Mouse (Mus musculus): ENCODE measurements at regions not wholly inside any gene's neighbourhood (a gene's known extent, or its start where the extent isn't known, plus 50 kb on each side); places are given as distances from the start of the nearest gene placed in this dataset.
A peak's percentile ranks its signal among the peaks of the same experiment; 100 is the strongest.

GRCm38 (mm10) chr14:80169211-80169610, 185.3 kb downstream of the Olfm4 start:
- H3K36me3 ChIP-seq (ENCODE audit: control insufficient read depth, insufficient read depth, low read length), result no peaks in the 10 kb centered on the region
- H3K9ac ChIP-seq (replicated peaks; ENCODE audit: low read depth, low read length), result no peak overlapping the region
- H3K27ac ChIP-seq (ENCODE audit: low read length), result no peak overlapping the region
- no peak for ATAC-seq (ENCODE audit: insufficient number of reproducible peaks, insufficient read depth, low FRiP score, low read depth)
- no peaks in the 10 kb centered on the region for H3K4me1 ChIP-seq (ENCODE audit: control insufficient read depth, insufficient read depth, low read length)
- H3K27me3 ChIP-seq (ENCODE audit: control insufficient read depth, insufficient read depth, low read length), result no peaks in the 10 kb centered on the region
- no peak overlapping the region for H3K4me3 ChIP-seq (ENCODE audit: low read depth, low read length)
- H3K4me2 ChIP-seq (replicated peaks; ENCODE audit: low read depth, low read length), result no peak overlapping the region
- H3K9me3 ChIP-seq (ENCODE audit: control insufficient read depth, low read depth, low read length), result no peaks in the 10 kb centered on the region
- 46% methylated on average over 1 of the region's 1 CpGs for WGBS

DNA sequence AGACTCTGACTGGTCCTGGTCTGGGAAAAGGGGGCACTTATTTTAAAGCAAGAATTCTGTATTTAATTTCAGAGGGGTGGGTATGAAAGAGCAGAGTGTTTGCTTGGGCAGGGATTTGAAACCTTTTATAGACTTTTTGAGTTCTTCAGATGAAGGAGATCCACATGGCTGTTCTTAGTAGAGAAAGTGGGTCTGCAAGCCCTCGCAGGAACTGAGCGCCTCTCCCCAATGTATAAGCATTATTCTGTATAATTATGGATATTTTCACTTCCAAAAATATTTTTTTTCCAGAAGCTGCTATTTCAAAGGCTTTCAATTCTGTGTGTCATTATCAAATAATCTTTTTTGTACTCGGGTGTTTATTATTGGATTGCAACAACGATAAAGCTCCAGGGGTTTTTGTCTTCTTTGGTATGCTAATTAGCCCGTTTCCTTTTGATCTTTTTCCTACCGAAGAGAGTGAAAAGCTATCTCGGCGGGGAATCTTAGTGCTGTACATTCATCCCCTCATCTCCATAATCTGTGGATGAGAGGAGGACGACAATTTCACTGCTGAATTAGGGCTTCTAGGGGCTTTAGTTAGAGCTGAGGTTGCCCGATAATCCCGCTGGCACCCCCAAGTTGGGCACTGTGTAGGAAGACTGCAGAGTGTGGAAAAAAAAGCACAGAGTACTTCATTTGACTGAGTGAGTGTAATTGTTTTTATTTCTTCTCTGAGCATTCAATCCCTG, 186.7 kb downstream of the Olfm4 start:
- H3K27me3 ChIP-seq (ENCODE audit: control insufficient read depth, insufficient read depth, low read length), result no peaks in the 10 kb centered on the region
- no peaks in the 10 kb centered on the region for H3K9me3 ChIP-seq (ENCODE audit: control insufficient read depth, low read depth, low read length)
- H3K4me2 ChIP-seq (replicated peaks; ENCODE audit: low read depth, low read length), result no peak overlapping the region
- WGBS, result 17% methylated on average over 11 of the region's 11 CpGs
- H3K4me1 ChIP-seq (ENCODE audit: control insufficient read depth, insufficient read depth, low read length), result no peaks in the 10 kb centered on the region
- no peaks in the 10 kb centered on the region for H3K36me3 ChIP-seq (ENCODE audit: control insufficient read depth, insufficient read depth, low read length)
- no peak for ATAC-seq (ENCODE audit: insufficient number of reproducible peaks, insufficient read depth, low FRiP score, low read depth)
- no peak overlapping the region for H3K4me3 ChIP-seq (ENCODE audit: low read depth, low read length)
- no peak overlapping the region for H3K27ac ChIP-seq (ENCODE audit: low read length)
- H3K9ac ChIP-seq (replicated peaks; ENCODE audit: low read depth, low read length), result no peak overlapping the region

DNA sequence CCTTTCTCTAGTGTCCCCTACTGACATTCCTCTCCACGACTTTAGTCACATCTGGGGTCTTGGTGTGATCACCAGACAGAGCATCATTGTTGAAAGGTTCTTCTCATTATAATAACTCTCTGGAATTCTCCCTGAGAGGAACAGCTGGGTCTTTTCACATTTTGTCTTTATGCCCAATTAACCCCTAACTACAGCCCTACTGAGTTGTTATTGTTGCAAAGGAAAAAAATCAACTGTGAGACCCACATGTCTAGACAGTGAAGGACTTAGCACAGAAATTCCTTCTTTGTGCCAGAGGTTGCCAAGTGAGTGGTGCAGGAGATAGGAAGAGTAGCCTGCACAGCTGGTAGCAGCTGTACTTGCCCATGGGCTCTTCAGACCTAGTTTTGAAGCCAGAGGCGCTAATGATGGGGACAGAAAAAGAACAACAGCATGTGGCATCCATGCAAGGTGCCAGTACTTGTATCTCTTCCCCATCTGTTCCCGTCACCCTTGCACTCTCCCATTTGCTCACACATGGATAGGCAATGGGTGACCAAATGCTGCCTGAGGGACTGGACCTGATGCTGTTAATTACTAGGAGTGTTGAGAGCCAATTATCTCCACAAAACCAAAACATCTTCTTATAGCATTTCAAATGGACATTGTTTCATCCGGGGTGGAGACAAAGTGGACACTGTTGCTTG, 189.1 kb downstream of the Olfm4 start:
- Histone ChIP-seq H3K9me3 (ENCODE audit: control insufficient read depth, low read depth, low read length) (no peaks in the 10 kb centered on the region), H3K4me3 (ENCODE audit: low read depth, low read length) (no peak overlapping the region), H3K9ac (replicated peaks; ENCODE audit: low read depth, low read length) (no peak overlapping the region), H3K27me3 (ENCODE audit: control insufficient read depth, insufficient read depth, low read length) (no peaks in the 10 kb centered on the region), H3K27ac (ENCODE audit: low read length) (no peak overlapping the region), H3K4me1 (ENCODE audit: control insufficient read depth, insufficient read depth, low read length) (no peaks in the 10 kb centered on the region), H3K36me3 (ENCODE audit: control insufficient read depth, insufficient read depth, low read length) (no peaks in the 10 kb centered on the region), H3K4me2 (replicated peaks; ENCODE audit: low read depth, low read length) (no peak overlapping the region)
- no peak for ATAC-seq (ENCODE audit: insufficient number of reproducible peaks, insufficient read depth, low FRiP score, low read depth)
- 50% methylated on average over 4 of the region's 4 CpGs for WGBS

- no peaks in the 10 kb centered on the region for H3K36me3 ChIP-seq (ENCODE audit: control insufficient read depth, insufficient read depth, low read length)
- H3K4me3 ChIP-seq (ENCODE audit: low read depth, low read length), result no peak overlapping the region
- H3K4me1 ChIP-seq (ENCODE audit: control insufficient read depth, insufficient read depth, low read length), result no peaks in the 10 kb centered on the region
- no peaks in the 10 kb centered on the region for H3K9me3 ChIP-seq (ENCODE audit: control insufficient read depth, low read depth, low read length)
- H3K27me3 ChIP-seq (ENCODE audit: control insufficient read depth, insufficient read depth, low read length), result no peaks in the 10 kb centered on the region
- 19% methylated on average over 6 of the region's 6 CpGs for WGBS
- no peak overlapping the region for H3K9ac ChIP-seq (replicated peaks; ENCODE audit: low read depth, low read length)
- H3K27ac ChIP-seq (ENCODE audit: low read length), result no peak overlapping the region
- ATAC-seq (ENCODE audit: insufficient number of reproducible peaks, insufficient read depth, low FRiP score, low read depth), result no peak
- no peak overlapping the region for H3K4me2 ChIP-seq (replicated peaks; ENCODE audit: low read depth, low read length)
Observed at GRCm38 (mm10) chr14:80176464-80176863, 192.6 kb downstream of the Olfm4 start.

DNA sequence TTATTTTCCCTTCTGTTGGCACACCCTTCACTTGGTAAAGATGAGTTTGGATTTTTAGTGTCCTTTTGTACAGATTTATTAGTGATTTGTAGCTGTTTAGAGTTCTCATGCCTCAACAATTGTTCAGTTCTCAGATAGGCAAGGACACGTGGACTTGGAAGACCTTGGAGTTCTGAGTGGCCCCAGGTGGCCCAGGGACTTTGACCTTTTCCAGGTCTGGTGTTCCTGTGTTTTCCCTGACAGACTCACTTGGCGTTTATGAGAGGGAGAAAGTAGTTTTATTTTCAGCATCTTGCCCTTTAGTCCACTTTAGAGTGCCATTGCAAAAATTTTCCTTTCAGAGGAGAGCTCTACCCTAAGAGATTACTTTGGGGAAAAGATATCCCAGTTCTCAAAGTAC, 211.2 kb downstream of the Olfm4 start:
- H3K4me1 ChIP-seq (ENCODE audit: control insufficient read depth, insufficient read depth, low read length), result no peaks in the 10 kb centered on the region
- WGBS, result 37% methylated on average over 2 of the region's 2 CpGs
- no peak overlapping the region for H3K9ac ChIP-seq (replicated peaks; ENCODE audit: low read depth, low read length)
- H3K27ac ChIP-seq (ENCODE audit: low read length), result no peak overlapping the region
- no peak overlapping the region for H3K4me2 ChIP-seq (replicated peaks; ENCODE audit: low read depth, low read length)
- no peak for ATAC-seq (ENCODE audit: insufficient number of reproducible peaks, insufficient read depth, low FRiP score, low read depth)
- H3K4me3 ChIP-seq (ENCODE audit: low read depth, low read length), result no peak overlapping the region
- no peaks in the 10 kb centered on the region for H3K27me3 ChIP-seq (ENCODE audit: control insufficient read depth, insufficient read depth, low read length)
- no peaks in the 10 kb centered on the region for H3K36me3 ChIP-seq (ENCODE audit: control insufficient read depth, insufficient read depth, low read length)
- no peaks in the 10 kb centered on the region for H3K9me3 ChIP-seq (ENCODE audit: control insufficient read depth, low read depth, low read length)

- H3K27ac ChIP-seq (ENCODE audit: low read length), result no peak overlapping the region
- no peak for ATAC-seq (ENCODE audit: insufficient number of reproducible peaks, insufficient read depth, low FRiP score, low read depth)
- no peaks in the 10 kb centered on the region for H3K4me1 ChIP-seq (ENCODE audit: control insufficient read depth, insufficient read depth, low read length)
- WGBS, result 38% methylated on average over 2 of the region's 2 CpGs
- H3K36me3 ChIP-seq (ENCODE audit: control insufficient read depth, insufficient read depth, low read length), result no peaks in the 10 kb centered on the region
- no peaks in the 10 kb centered on the region for H3K27me3 ChIP-seq (ENCODE audit: control insufficient read depth, insufficient read depth, low read length)
- H3K4me2 ChIP-seq (replicated peaks; ENCODE audit: low read depth, low read length), result no peak overlapping the region
- H3K9me3 ChIP-seq (ENCODE audit: control insufficient read depth, low read depth, low read length), result no peaks in the 10 kb centered on the region
- H3K9ac ChIP-seq (replicated peaks; ENCODE audit: low read depth, low read length), result no peak overlapping the region
- no peak overlapping the region for H3K4me3 ChIP-seq (ENCODE audit: low read depth, low read length)
Observed at GRCm38 (mm10) chr14:80212916-80213315, 229.0 kb downstream of the Olfm4 start.

DNA sequence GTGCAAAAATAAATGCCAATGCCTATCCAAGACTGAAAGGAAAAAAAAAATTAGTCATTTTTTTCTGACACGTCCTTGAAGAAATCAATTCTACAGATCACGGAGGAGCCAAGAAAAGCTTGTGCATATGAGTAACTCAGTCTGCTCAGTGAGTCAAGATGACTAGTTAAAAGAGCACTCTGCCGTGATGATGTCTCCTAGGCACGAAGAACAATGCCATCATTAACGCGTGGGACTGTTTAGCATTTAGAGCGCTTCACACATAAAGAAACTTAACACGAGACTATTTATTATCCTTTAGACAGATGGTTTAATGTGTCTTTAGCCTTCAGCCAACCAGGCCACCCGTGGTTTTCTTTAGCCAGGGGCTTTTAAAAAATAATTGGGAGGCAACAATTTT, 229.8 kb downstream of the Olfm4 start:
- no peaks in the 10 kb centered on the region for H3K4me1 ChIP-seq (ENCODE audit: control insufficient read depth, insufficient read depth, low read length)
- ATAC-seq (ENCODE audit: insufficient number of reproducible peaks, insufficient read depth, low FRiP score, low read depth), result no peak
- H3K27me3 ChIP-seq (ENCODE audit: control insufficient read depth, insufficient read depth, low read length), result no peaks in the 10 kb centered on the region
- WGBS, result 67% methylated on average over 9 of the region's 9 CpGs
- no peak overlapping the region for H3K4me3 ChIP-seq (ENCODE audit: low read depth, low read length)
- no peaks in the 10 kb centered on the region for H3K36me3 ChIP-seq (ENCODE audit: control insufficient read depth, insufficient read depth, low read length)
- H3K4me2 ChIP-seq (replicated peaks; ENCODE audit: low read depth, low read length), result no peak overlapping the region
- no peaks in the 10 kb centered on the region for H3K9me3 ChIP-seq (ENCODE audit: control insufficient read depth, low read depth, low read length)
- H3K27ac ChIP-seq (ENCODE audit: low read length), result no peak overlapping the region
- H3K9ac ChIP-seq (replicated peaks; ENCODE audit: low read depth, low read length), result no peak overlapping the region

DNA sequence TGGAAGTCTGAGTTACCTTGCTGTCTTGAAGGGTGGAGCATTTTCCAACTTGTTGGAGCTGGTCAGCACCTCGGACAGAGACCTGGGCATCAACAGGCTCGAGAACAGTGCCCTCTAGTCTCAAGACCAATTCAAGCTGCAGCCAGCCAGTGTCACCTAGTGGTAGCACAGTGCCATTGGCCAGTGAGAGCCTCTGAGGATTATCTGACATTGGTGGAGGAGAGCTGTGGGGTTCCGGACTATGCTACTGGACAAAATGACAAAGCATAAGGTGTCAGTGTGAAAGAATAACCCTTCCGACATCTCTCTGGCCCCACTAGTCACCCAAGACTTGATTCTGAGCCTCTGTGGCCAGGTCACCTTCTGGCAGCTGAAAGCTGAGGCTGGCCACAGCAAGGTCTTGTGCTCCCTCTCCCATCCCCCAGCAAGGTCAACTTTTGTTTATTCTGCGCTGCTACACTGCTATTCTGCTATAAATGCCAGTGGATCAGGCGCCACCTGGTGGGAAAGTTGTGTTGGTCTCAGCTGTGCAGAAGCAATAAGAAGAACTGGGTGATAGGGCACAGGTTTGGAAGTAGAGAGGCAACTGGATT, 232.2 kb downstream of the Olfm4 start:
- no peaks in the 10 kb centered on the region for H3K36me3 ChIP-seq (ENCODE audit: control insufficient read depth, insufficient read depth, low read length)
- WGBS, result 11% methylated on average over 6 of the region's 6 CpGs

More for the DNA sequence above, 232.2 kb downstream of the Olfm4 start:
- Histone ChIP-seq H3K27me3 (ENCODE audit: control insufficient read depth, insufficient read depth, low read length) (no peaks in the 10 kb centered on the region), H3K4me3 (ENCODE audit: low read depth, low read length) (no peak overlapping the region), H3K4me1 (ENCODE audit: control insufficient read depth, insufficient read depth, low read length) (no peaks in the 10 kb centered on the region), H3K9me3 (ENCODE audit: control insufficient read depth, low read depth, low read length) (no peaks in the 10 kb centered on the region), H3K27ac (ENCODE audit: low read length) (no peak overlapping the region), H3K9ac (replicated peaks; ENCODE audit: low read depth, low read length) (no peak overlapping the region), H3K4me2 (replicated peaks; ENCODE audit: low read depth, low read length) (no peak overlapping the region)
- peak; percentile 56; the same call in 1 of the 2 replicates for ATAC-seq (ENCODE audit: insufficient number of reproducible peaks, insufficient read depth, low FRiP score, low read depth)
